Mouse (Mus musculus) spleen, adult 12 weeks (tissue): Measurements from ENCODE around the gene Pou6f1.
"Not testable (repeated sequence)": the region's sequence is repeated elsewhere in the genome, so short reads cannot be mapped to it uniquely, and the experiment has no call there.

Experiments used
- DNase-seq: peaks from one replicate; pipeline ENCODE4 v3.0.0; 2022; ENCODE audit warnings: low spot score

Pou6f1 gene

DNA sequence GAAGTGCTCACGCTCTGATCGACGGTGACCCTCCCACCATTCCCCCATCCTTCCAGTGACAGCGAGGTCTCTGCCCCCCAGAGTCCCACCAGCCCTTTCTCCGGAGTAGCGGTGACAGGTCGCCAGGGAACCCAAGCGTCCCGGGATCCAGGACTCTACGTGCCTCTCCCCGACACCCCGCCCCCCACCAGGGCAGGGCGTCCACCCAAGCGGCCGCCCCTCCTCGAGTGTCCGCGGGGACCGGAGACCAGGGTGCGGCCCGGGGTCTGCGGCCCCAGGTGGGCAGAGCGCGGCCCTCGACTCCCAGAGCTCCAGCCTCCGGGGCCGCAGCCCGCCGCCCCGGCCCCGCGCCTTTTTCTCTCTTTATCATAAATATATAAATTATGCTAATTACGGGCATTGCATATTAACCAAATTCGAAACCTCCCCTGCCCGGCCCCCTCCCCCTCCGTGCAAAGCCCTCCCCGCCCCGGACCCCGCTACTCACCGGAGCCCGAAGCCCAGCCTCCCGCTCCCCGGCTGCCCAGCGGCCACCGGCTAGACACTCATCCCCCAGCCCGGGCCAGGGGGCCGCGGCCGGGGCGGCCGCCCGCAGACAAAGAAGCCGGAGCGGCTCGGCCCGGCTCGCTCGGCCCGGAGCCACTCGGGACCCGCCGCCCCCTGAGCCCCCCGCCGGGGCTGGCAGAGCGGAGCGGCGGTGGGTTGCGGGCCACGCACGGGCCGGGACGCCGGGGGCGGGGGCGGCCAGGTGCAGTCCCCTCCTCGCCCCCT lies at the start of gene Pou6f1:
TSS of gene Pou6f1 (minus strand) at position 709 of the 771 bp plus-strand sequence.
- DNase-seq: no peak

DNA sequence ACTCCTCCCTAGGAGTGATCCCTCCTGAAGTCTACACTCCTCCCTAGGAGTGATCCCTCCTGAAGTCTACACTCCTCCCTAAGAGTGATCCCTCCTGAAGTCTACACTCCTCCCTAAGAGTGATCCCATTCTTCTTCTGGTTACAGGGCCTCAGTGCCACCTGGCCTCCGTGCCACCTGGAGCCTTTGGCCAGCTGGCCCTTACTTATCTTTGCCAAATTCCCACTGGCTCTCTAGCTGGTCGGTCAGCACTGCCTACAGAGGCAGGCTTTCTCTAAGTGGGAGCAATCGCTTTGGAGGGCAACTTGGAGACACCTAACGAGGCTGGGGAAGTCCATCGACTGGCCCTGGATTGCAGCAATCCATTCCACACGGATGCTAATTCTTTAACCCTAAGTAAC lies 46.4 kb upstream of the Pou6f1 start:
- no peak for DNase-seq

DNA sequence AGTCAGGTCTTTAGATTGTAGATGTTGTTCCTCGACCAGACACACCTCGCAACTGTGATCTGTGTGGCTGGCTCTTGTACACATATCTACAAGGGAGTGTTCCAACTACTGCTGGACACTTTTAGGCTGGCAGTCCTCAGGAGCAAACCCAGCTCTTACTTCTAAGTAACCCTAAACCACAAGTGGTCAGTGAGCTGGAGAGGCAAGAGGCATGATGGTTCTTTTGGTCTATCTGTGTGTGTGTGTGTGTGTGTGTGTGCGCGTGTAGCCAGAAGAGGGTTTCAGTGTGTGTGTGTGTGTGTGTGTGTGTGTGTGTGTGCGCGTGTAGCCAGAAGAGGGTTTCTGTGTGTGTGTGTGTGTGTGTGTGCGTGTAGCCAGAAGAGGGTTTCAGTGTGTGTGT lies 42.7 kb upstream of the Pou6f1 start:
- DNase-seq: no peak

DNA sequence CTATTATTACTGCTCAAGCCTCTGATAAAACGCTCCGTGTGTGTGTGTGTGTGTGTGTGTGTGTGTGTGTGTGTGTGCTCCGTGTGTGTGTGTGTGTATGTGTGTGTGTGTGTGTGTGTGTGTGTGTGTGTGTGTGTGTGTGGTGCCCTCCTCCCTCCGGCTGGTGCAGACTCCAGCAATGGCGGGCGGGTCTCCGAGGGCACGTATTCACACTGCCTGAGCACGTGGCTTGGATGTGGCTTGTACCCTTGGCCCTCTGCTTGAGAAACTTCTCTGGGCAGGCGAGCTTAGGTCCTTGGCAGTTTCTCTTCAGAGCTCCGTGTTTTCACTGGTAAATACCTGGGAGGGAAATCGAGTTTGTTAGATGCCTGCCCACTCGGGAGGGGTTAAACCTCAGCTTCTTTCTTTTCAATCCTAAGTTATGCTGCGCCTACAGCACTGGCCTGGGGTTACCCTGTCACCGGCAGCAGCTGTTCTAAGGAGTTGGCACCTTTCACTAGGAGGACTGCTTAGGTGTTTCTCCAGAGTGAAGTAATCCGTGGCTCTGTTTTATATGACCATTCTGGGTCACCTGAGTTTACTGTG lies 41.5 kb upstream of the Pou6f1 start:
- DNase-seq: no peak

DNA sequence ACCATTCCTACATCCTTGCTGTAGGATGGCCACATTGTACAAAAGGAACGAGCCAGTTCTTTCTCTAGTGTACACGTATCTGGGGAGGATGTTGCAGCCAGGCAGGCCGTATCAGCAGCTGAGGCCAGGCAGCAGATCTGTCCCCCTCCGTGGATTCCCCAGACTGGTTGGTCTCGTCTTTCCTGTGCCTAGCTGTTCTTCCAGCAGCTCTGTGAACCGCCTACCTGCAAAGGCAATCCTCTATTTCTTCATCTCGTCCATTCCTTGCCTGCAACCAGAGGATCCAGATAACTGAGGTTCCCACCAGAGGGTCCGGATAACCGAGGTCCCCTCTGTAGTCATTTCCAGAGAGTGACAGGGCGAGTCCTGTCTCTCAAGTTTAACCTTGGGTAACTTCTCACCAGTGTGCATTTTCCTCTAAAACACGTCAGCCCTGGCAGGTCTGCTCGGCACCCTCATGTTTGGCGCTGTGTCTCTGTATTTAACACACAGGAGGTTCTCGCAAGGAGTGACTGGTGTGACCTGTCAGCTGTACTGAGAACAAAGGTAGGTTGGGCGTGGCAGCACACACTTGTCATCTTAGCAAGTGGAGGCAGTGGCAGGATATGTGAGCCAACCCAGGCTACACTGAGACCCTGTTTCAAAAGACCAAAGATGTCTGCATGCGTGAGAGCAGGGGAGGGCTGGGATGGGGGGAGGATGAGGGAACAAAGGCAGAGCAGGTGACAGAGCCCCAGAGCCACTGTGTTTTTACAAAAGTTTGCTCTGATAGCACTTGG lies 40.4 kb upstream of the Pou6f1 start:
- no peak for DNase-seq

DNA sequence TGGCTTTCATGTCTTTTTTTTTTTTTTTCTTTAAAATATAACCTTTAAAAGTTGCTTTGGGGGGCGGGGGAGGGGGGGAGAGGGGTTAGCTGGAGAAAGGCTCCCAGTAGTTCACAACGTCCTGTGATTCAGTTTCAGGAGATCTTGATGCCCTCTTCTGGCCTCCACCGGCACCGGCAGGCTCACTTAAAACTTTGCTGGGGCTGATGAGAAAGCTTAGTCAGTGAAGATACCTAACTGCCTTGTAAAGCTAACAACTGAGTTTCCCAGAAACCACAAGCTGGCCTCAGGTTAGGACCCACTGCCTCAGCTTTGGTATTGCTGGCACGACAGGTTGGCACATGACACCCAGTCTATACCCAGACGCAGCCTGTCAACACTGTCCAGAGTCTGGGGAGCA lies 37.9 kb upstream of the Pou6f1 start:
- DNase-seq: no peak

DNA sequence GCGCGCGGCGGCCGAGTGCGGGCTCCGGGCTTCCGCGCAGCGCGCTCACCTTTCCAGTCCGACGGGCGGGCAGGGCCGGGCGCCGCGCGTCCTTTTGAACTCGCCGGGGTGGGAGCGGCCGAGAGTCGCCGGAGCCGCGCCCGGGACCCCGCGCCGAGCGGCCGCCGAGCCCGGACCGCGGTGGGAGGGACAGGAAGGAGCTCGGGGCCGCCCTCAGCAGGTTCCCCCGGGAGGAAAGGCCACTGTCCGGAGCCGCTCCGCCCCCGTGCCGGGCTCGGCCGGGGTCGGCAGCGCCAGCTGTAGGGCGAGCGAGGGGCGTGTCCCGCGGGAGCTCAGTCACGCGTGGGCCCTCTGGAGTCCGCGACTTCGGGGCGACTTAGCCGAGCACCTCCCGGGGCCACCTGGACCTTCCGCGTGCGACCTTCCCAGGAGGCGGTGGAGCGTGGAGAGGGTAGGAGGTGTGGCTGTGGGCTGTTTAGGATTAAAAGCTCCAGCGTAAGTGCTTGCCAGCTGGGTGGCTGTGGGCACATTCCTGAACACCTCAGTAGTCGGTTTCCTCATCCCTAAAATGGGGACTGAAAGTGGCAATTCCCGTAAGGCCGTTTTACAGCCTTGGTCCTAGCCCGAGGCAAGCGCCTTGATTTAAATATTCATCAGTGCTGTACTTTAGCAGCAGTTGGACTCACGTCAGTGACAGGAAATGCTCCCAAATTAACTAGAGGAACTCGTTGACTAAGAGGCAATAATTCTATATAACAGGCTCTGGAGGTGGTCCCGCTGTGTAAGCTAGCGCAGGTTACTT lies 37.1 kb upstream of the Pou6f1 start, which contains the start of gene Smagp:
TSS of gene Smagp (minus strand) at position 241 of the 802 bp plus-strand sequence.
- no peak for DNase-seq

DNA sequence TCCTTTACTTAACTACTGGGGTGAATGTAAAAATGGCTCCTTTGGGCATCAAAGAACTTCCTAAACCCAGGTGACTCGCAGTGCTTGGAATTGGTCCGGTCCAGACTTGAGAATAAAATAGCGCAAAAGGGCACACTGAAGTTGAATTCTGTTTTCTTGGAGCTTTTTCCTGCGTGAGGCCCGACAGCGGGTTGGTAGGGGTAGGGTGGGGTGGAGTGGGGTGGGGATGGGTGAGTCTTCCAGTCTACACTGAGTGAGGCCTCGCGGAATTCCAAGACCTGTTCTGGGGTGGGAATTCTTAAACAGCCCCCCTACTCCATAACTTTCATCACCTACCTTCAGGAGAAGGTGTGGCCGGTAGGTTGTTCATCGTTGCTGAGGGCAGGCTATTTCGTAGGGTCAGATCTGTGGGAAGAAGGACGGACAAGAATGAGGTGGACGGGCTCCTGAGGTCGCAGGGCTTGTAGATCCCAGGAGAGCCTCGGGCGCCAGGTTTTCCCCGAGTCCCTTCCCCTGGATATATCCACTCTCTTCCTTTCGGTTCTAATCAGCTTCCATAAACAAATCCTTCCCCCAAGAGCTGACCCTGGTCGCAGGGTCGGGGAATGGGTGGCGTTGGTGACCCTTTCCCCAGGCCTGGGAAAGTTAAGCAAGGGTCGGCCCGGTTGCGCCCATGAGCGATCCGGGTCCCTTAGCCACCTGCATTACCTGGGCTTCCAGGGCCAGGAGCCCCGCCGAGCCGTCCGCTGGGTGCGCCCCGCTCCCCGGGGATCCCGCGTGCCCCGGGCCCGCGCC lies 36.3 kb upstream of the Pou6f1 start:
- no peak for DNase-seq

DNA sequence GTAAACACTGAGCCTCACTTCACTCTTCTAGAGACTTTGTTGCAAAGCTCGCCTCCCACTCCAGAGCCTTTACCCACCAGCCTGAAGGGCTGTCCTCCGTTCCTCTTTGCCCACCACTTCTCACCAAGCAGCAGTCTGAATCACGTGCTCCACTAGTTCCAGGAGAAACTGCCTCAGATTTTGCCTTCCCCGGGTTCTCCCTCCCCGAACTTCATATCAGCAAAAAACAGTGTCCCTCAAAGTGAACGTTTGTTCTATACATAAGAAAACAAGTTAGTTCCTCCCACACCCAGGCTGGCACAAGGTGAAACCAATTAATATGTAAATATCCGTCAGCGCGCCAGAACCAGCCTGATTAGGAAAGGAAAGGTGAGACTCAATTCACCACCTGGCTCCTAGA lies 35.5 kb upstream of the Pou6f1 start:
- no peak for DNase-seq

DNA sequence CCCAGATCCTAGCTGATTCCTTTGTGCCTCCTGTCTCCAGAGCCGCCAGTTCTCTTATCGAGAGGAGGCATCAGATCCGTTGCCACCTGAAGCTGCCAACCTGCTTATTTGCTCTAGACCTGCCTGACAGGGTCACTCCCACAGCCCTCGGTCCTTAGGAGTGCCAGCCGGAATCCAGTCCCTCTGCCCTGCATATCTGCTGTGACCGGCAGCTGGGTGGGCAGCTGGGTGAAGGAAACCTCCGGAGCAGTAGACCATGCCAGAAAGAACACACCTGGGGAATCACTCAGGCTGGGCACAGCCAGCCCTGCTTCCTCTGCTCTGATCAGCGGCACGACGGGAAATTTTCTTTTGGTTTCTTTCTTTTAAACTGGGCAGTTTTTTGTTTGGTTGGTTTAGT lies 33.6 kb upstream of the Pou6f1 start:
- no peak for DNase-seq

DNA sequence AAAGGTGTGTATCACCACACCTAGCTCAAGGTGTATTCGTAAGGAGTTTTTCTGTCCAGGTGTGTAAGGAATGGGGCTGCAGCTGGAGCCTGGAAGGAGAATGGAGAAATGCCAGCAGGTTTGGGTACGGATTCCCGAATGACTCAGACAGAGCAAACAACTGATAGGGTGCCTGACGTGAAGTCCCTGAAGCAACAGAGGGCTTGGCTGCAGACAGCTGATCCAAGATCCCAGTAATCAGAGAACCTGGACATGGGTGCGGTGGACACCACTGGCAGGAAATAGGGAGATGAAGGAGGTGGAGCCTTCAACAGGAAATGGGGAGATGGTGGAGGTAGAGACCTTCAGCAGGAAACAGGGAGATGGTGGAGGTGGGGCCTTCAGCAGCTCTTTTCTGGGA lies 32.5 kb upstream of the Pou6f1 start:
- DNase-seq: no peak

DNA sequence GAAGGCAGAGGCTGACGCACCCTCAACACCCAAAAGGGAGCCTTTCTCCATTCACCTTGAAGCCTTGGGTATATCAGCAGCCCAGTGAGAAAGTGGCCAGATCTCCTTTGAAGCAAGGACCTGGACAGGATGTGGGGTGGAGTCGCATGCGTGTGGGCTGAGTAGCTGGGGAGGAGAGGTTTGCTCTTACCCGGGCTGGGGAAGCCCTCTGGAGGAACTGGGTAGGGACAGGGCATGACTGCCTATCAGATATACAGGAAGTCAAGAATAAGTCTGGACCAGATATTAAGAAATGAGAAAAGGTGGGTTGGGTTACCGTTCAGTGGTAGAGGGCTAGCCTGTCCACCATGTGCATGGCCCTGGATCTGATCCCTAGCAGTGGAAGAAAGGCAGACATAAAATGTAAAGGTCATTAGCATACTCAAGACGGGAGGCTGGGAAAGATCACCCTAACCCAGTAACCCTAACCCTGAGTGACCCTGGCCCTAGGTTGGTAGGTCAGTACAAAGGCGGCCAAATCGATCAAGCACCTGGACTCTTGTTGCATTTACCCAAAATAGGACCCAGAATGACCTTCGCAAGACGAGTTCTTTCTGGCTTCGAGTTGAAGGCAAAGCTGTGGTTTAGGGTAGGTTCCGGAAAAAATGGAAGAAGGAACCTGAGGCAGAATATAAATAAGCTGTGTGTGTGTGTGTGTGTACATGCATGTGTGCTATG lies 31.8 kb upstream of the Pou6f1 start:
- no peak for DNase-seq

DNA sequence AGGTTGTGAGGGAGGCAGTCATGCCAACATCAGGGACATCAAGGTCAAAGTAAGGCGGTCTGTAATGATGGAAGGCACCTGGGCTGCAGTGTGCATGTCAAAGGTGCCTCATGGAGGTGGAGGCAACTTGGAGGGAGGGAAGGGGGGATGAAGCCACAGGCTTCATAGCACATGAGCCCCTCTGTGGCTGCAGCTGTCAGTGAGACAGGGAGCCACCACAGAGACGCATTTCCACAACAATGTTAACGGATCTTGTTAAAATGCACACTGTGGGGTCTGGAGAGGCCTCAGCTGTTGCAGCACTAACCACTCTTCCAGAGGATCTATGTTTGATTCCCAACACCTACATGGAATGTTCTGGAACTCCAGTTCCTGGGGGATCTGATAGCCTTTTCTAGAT lies 30.3 kb upstream of the Pou6f1 start:
- DNase-seq: no peak

DNA sequence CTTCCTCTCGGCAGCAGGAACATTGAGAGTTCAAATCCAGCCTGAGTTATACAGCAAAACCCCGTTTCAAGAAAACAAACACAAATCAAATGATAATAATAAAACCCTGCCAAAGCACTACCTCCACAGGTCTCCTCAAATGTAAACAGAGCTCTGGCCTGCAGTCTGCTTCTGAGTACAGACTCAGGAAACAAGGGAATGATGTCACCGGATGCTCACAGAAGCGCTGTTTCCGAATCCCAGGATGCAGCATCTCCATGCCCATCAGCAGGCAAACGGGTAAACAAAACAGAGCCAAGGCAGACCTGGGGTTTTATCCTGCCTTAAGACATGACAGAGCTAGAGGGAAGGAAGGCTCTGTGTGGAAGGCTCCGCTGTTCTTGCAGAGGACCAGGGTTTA lies 29.0 kb upstream of the Pou6f1 start:
- no peak for DNase-seq

DNA sequence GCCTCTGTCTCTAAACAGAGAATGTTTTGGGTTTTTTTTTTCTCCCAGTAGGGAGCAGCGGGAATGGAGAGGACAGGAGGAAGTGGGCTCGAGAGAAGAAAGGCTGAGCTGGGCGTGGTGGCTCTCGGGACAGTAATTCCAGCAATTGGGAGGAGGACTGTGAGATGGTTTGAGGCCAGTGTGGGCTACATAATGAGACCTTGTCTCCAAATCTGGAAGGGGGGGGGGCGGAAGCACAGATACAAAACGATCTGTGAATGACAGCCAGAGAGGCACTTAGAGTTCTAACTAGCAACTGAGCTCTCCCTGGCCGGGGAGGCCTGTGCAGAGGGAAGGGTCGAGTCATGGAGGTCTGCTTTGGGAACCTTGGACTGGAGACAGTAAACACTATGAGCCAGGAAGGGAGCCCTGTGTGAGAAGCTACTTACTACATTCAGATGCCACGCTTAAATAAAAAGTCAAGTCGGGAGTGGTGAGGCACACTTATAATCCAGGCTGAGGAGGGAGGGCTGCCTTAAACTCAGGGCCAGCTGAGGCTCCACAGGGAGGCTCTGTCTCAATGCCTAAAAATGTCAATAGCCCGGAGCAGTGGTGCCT lies 28.1 kb upstream of the Pou6f1 start:
- DNase-seq: no peak

DNA sequence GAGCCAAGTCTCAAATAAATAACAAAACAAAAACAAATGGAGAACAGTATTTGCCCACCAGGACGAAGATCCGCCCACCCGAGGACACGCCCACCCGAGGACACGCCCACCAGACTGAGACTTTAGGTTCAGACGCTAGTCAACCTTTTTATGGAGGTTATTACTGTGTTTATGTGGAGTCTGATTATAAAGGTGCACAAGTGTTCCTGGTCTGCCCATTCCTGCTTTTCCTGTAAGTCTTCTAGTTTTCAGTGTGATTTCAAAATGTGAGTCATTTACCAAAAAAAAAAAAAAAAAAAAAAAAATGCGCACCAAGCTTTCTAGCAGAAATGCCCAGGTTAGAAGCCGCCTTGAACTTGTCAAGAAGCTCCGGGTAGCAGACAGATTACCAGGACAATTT lies 27.5 kb upstream of the Pou6f1 start:
- no peak for DNase-seq

DNA sequence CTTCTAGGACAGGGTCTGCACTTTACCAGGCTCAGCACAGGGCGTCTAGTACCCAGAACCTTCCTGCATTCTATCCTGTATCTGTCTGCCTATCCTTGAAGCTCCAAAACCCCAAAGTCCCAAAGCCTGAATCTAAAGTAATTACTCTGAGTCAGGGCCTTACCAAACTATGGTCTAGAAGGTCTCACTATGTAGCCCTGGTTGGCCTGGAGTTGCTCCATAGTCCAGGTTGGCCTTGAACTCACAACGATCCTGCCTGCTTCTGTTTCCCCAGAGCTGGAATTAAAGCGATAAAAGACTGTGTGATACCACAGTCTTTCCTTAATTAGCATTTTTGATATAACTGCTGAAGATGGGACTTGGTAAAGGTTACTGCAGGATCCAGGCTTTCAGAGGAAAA lies 24.7 kb upstream of the Pou6f1 start:
- no peak for DNase-seq

DNA sequence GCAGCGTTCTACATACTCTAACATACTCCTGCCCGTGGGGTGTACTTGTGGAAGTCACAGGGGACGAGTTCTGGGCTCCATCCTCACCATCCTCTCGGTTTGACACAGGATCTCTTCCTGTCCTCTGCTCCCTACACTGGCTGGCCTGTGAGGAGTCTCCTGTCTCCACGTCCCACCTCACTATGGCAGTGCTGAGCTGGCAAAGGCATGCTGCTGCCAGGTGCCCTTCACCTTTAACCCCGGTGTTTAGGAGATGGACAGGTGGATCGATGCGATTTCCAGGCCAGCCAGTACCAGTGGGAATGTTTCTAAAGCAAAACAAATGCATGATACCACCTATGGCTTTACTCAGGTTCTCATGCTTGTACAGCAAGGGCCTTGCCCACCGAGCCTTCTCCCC lies 24.0 kb upstream of the Pou6f1 start:
- no peak for DNase-seq

DNA sequence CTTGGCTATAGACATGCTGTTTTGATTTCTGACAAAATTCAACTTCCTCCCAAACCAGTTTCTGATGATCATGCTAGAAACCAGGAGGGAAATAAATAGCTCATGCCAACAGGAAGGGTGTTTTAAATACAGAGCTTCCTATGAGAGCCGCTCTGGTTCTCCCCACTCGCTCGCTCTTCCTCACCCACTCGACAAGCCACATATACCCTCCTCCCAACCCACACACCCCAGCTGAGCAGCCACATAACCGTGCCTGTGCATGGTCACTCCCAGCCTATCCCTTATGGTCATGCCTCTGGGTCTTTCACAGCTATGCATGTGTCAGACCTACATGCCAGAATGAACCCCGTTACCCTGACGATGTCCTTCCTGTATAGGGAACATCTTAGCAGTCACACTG lies 22.4 kb upstream of the Pou6f1 start:
- DNase-seq: no peak

DNA sequence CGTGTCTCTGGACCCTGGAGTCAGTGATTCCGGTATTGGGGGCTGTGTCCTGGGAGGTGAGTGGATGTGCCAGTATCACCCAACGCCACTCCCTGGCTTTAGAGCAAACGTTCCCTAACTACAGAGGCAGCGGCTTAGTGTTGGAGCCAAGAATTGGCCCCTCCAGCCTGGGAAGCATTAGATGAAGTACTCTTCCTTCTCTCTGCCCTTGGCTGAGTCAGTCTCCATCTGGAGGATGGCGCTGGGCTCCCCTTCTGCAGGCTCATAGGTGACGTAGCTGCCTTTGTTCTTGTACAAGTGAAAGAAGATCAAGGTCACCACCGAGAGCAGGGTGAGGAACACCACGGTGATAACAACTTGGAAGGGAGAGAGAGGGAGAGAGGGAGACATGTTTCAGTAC lies 21.9 kb upstream of the Pou6f1 start:
- not testable (repeated sequence) for DNase-seq
